Mouse (Mus musculus): ENCODE data around the gene Tfcp2l1.
A peak's percentile ranks its signal among the peaks of the same experiment; 100 is the strongest.
"Not testable (repeated sequence)": the region's sequence is repeated elsewhere in the genome, so short reads cannot be mapped to it uniquely, and the experiment has no call there.

The Tfcp2l1 gene

GRCm38 (mm10) chr1:118613631-118614183 lies 14.0 kb upstream of the Tfcp2l1 start:
- Histone ChIP-seq H3K4me1 (replicated peaks; ENCODE audit: low read depth, low read length) (peaks cover 3% of the 10 kb centered on the region), H3K4me3 (replicated peaks; ENCODE audit: low read length) (no peak overlapping the region), H3K36me3 (ENCODE audit: insufficient read depth, low read length) (peaks cover 7% of the 10 kb centered on the region; the same call in 1 of the 2 replicates), H3K9me3 (ENCODE audit: low read length) (no peaks in the 10 kb centered on the region), H3K27me3 (ENCODE audit: insufficient read depth, low read length) (peaks cover 4% of the 10 kb centered on the region)
- TF ChIP-seq NANOG (IDR thresholded peaks at IDR 0.05; ENCODE audit: borderline replicate concordance, low read length) (no peak), POU5F1 (IDR thresholded peaks at IDR 0.05; ENCODE audit: borderline replicate concordance, low read length) (no peak), CTCF (conservative IDR thresholded peaks at IDR 0.05; ENCODE audit: low read length) (no peak)

- H3K27me3 ChIP-seq (ENCODE audit: insufficient read depth, low read length); H3K9me3 ChIP-seq (ENCODE audit: low read length); H3K36me3 ChIP-seq (ENCODE audit: insufficient read depth, low read length); H3K4me3 ChIP-seq (replicated peaks; ENCODE audit: low read length): not testable (repeated sequence)
- peaks cover 49% of the 10 kb centered on the region for H3K4me1 ChIP-seq (replicated peaks; ENCODE audit: low read depth, low read length)
Measured at GRCm38 (mm10) chr1:118621055-118621454, 6.7 kb upstream of the Tfcp2l1 start.

GRCm38 (mm10) chr1:118622857-118623256 lies 4.9 kb upstream of the Tfcp2l1 start:
- Histone ChIP-seq H3K9me3 (ENCODE audit: low read length) (no peaks in the 10 kb centered on the region), H3K4me1 (replicated peaks; ENCODE audit: low read depth, low read length) (peaks cover 64% of the 10 kb centered on the region), H3K27me3 (ENCODE audit: insufficient read depth, low read length) (0 out of 2 replicates have a peak, but pooled peaks cover 4% of the 10 kb centered on the region), H3K36me3 (ENCODE audit: insufficient read depth, low read length) (no peaks in the 10 kb centered on the region), H3K4me3 (replicated peaks; ENCODE audit: low read length) (no peak overlapping the region)
- TF ChIP-seq NANOG (IDR thresholded peaks at IDR 0.05; ENCODE audit: borderline replicate concordance, low read length) (no peak), CTCF (conservative IDR thresholded peaks at IDR 0.05; ENCODE audit: low read length) (peak; percentile 19), POU5F1 (IDR thresholded peaks at IDR 0.05; ENCODE audit: borderline replicate concordance, low read length) (no peak)

GRCm38 (mm10) chr1:118625461-118625860 lies 2.3 kb upstream of the Tfcp2l1 start:
- Histone ChIP-seq H3K4me1 (replicated peaks; ENCODE audit: low read depth, low read length) (peaks cover 76% of the 10 kb centered on the region), H3K4me3 (replicated peaks; ENCODE audit: low read length) (peak overlapping the region; percentile 41; the same call in 1 of the 2 replicates), H3K36me3 (ENCODE audit: insufficient read depth, low read length) (peaks cover 7% of the 10 kb centered on the region), H3K9me3 (ENCODE audit: low read length) (no peaks in the 10 kb centered on the region), H3K27me3 (ENCODE audit: insufficient read depth, low read length) (0 out of 2 replicates have a peak, but pooled peaks cover 4% of the 10 kb centered on the region)
- TF ChIP-seq POU5F1 (IDR thresholded peaks at IDR 0.05; ENCODE audit: borderline replicate concordance, low read length) (peak; percentile 77; the same call in 1 of the 2 replicates), CTCF (conservative IDR thresholded peaks at IDR 0.05; ENCODE audit: low read length) (no peak), NANOG (IDR thresholded peaks at IDR 0.05; ENCODE audit: borderline replicate concordance, low read length) (peak; percentile 97)

GRCm38 (mm10) chr1:118625921-118626320 lies 1.8 kb upstream of the Tfcp2l1 start:
- TF ChIP-seq POU5F1 (IDR thresholded peaks at IDR 0.05; ENCODE audit: borderline replicate concordance, low read length) (no peak), CTCF (conservative IDR thresholded peaks at IDR 0.05; ENCODE audit: low read length) (no peak), NANOG (IDR thresholded peaks at IDR 0.05; ENCODE audit: borderline replicate concordance, low read length) (no peak)
- H3K4me1 ChIP-seq (replicated peaks; ENCODE audit: low read depth, low read length) = peaks cover 80% of the 10 kb centered on the region
- 0 out of 2 replicates have a peak, but pooled peaks cover 4% of the 10 kb centered on the region for H3K27me3 ChIP-seq (ENCODE audit: insufficient read depth, low read length)
- H3K4me3 ChIP-seq (replicated peaks; ENCODE audit: low read length) = peak overlapping the region; percentile 41
- H3K36me3 ChIP-seq (ENCODE audit: insufficient read depth, low read length) = peaks cover 11% of the 10 kb centered on the region
- H3K9me3 ChIP-seq (ENCODE audit: low read length) = no peaks in the 10 kb centered on the region

GRCm38 (mm10) chr1:118626452-118626851 lies 1.3 kb upstream of the Tfcp2l1 start:
- 0 out of 2 replicates have a peak, but pooled peaks cover 4% of the 10 kb centered on the region for H3K27me3 ChIP-seq (ENCODE audit: insufficient read depth, low read length)
- H3K36me3 ChIP-seq (ENCODE audit: insufficient read depth, low read length) = peaks cover 17% of the 10 kb centered on the region
- TF ChIP-seq CTCF (conservative IDR thresholded peaks at IDR 0.05; ENCODE audit: low read length) = no peak
- no peak for TF ChIP-seq POU5F1 (IDR thresholded peaks at IDR 0.05; ENCODE audit: borderline replicate concordance, low read length)
- TF ChIP-seq NANOG (IDR thresholded peaks at IDR 0.05; ENCODE audit: borderline replicate concordance, low read length) = no peak
- H3K4me1 ChIP-seq (replicated peaks; ENCODE audit: low read depth, low read length) = peaks cover 81% of the 10 kb centered on the region
- H3K9me3 ChIP-seq (ENCODE audit: low read length) = no peaks in the 10 kb centered on the region
- H3K4me3 ChIP-seq (replicated peaks; ENCODE audit: low read length) = peak overlapping the region; percentile 41

GRCm38 (mm10) chr1:118633415-118633980 lies 5.8 kb downstream of the Tfcp2l1 start:
- H3K4me1 ChIP-seq (replicated peaks; ENCODE audit: low read depth, low read length) = peaks cover 85% of the 10 kb centered on the region
- TF ChIP-seq NANOG (IDR thresholded peaks at IDR 0.05; ENCODE audit: borderline replicate concordance, low read length) (no peak), POU5F1 (IDR thresholded peaks at IDR 0.05; ENCODE audit: borderline replicate concordance, low read length) (no peak), CTCF (conservative IDR thresholded peaks at IDR 0.05; ENCODE audit: low read length) (no peak)
- H3K27me3 ChIP-seq (ENCODE audit: insufficient read depth, low read length) = no peaks in the 10 kb centered on the region
- no peaks in the 10 kb centered on the region for H3K9me3 ChIP-seq (ENCODE audit: low read length)
- H3K4me3 ChIP-seq (replicated peaks; ENCODE audit: low read length) = 0 out of 2 replicates have a peak overlapping the region, but pooled peaks have one; percentile 8
- peaks cover 84% of the 10 kb centered on the region for H3K36me3 ChIP-seq (ENCODE audit: insufficient read depth, low read length)

GRCm38 (mm10) chr1:118642296-118642999 lies 14.7 kb downstream of the Tfcp2l1 start:
- TF ChIP-seq CTCF (conservative IDR thresholded peaks at IDR 0.05; ENCODE audit: low read length) (no peak), NANOG (IDR thresholded peaks at IDR 0.05; ENCODE audit: borderline replicate concordance, low read length) (peak; percentile 93), POU5F1 (IDR thresholded peaks at IDR 0.05; ENCODE audit: borderline replicate concordance, low read length) (no peak)
- H3K36me3 ChIP-seq (ENCODE audit: insufficient read depth, low read length) = peaks cover 86% of the 10 kb centered on the region

More at GRCm38 (mm10) chr1:118642296-118642999, 14.7 kb downstream of the Tfcp2l1 start:
- Histone ChIP-seq H3K27me3 (ENCODE audit: insufficient read depth, low read length) (no peaks in the 10 kb centered on the region), H3K4me1 (replicated peaks; ENCODE audit: low read depth, low read length) (peaks cover 94% of the 10 kb centered on the region), H3K9me3 (ENCODE audit: low read length) (no peaks in the 10 kb centered on the region), H3K4me3 (replicated peaks; ENCODE audit: low read length) (peak overlapping the region; percentile 35)

All from E14TG2a.4 (cell line).